Mouse (Mus musculus) testis, adult 10 weeks (tissue): ENCODE results near the gene Tiam1. TPM values are rescaled to one million over a fixed set of nuclear protein-coding genes. Genes with fewer than 3 reads are reported as not detected.

Source experiments
- polyA plus RNA-seq: library from polyadenylated mRNA; stranded (reverse); fragments of 350-450 nt; fragmentation: Illumina TruSeq; extraction: RNeasy Lipid Tissue Mini Kit (QIAGEN cat#74804); gene quantifications from one replicate; pipeline ENCODE4 v1.2.3, GENCODE M21; 2014; ENCODE audit warnings: low read depth, low replicate concordance

The Tiam1 gene
- polyA plus RNA-seq, result 16.8 TPM

DNA sequence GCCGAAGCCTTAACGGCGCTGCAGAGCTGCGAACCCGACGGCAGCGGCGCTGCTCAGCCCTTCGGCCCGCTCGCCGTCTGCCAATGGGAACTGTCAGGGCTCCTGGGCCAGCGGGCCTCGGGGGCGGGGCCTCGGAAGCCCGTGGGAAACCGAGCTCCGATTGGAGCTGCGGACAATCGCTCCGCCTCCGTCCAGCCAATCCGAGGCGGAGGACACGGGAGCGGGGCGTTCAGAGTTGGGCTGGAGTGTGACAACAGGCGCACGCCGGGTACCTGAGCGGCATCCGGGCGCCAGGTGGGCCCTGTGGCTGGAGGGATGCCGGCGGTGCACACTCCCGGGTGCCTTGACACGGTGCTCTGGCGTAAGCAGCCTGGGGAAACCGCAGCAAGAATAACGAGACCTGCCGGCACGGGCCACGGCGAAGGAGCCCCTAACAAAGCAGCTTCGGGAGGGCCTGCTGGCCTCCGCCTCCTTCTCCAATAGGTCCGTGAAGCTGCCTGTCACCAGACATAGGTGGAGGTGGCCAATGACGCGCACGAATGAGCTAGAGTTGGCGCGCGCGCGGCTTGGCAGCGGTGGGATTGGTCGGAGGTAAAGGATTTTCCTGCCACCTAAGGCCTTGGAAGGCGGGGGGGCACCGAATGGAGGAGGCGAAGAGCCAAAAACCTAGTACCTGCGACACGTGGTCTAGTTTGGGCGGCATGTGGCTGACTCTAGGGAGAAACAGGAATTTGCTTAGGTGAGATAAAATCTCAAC, at the start of gene Tiam1:
TSS of gene Tiam1 (minus strand) at position 10 of the 757 bp plus-strand sequence.

Other genes with a start within 250 kb of the Tiam1 start
- gene Sod1, start 77.0 kb upstream of the Tiam1 start, polyA plus RNA-seq, result 228 TPM
- 29.0 TPM for gene Scaf4, start 140.7 kb upstream of the Tiam1 start, polyA plus RNA-seq
- 5.0 TPM for gene Hunk, start 242.2 kb upstream of the Tiam1 start, polyA plus RNA-seq